Mouse (Mus musculus): ENCODE results near the gene Cd248. TPM values are rescaled to one million over a fixed set of nuclear protein-coding genes. Genes with fewer than 3 reads are reported as not detected.
A peak's percentile ranks its signal among the peaks of the same experiment; 100 is the strongest.

Cd248 gene
- polyA plus RNA-seq, 1 experiment from 2014 or later: 42.8 TPM

DNA sequence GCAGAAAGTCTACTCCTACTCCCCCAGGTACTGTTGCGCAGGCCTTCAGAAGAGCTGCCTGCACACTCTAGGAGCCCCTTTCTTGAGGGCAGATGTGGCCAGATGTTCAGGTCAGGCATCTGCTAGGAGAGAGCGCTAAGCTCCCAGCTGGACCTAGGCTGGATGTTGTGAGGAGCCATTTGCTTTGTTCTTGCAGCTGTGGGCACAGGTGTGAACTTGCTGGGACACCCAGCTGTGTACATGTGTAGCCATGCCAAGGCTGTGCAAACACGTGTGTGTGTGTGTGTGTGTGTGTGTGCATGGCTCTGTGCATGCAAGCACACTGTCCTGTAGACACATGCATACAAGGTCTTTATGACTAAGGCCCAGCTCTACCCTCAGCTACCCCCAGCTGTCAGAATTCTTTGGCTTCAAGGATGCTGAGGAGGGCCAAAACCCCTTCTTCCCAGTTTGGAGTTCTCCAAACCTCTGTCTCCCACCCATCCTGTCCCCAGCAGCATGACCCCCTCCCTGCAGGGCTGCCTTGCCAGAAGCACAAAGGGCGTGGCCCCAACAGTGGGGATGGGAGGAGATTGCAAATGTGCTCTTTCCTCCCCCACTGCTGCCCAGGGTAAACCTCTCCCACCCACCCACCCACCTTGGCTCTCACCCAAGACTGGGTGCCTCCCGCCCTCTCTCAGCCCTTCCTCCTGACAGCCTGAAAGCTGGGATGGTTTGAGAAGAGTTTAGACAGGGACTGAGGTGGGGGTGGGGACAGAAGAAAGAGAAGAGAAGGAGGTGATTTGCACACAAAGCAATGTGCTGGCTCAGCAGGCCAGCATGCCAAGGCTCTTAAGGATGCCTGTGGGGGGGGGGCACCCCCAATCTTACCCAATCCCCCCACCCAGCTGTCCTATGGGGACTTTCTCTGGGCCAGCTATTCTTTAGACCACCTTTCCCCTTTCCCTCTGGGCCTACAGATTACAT is 7.2 kb upstream of the Cd248 start:
- 0 out of 2 replicates have a peak, but pooled peaks have one; percentile 6 for ATAC-seq
- Histone ChIP-seq H3K4me1 (ENCODE audit: control insufficient read depth, insufficient read depth, low read length) (peaks cover 43% of the 10 kb centered on the region), H3K4me2 (ENCODE audit: low read depth, low read length) (no peak overlapping the region), H3K27ac (ENCODE audit: low read length) (peak overlapping the region; percentile 54), H3K9ac (ENCODE audit: low read depth, low read length) (no peak overlapping the region), H3K27me3 (replicated peaks; ENCODE audit: control insufficient read depth, insufficient read depth, low read length) (0 out of 2 replicates have a peak, but pooled peaks cover 3% of the 10 kb centered on the region), H3K9me3 (ENCODE audit: control insufficient read depth, low read length) (no peaks in the 10 kb centered on the region), H3K4me3 (ENCODE audit: low read length) (no peak overlapping the region), H3K36me3 (ENCODE audit: control insufficient read depth, insufficient read depth, low read length) (no peaks in the 10 kb centered on the region)
- 29% methylated on average over 5 of the region's 5 CpGs for WGBS

DNA sequence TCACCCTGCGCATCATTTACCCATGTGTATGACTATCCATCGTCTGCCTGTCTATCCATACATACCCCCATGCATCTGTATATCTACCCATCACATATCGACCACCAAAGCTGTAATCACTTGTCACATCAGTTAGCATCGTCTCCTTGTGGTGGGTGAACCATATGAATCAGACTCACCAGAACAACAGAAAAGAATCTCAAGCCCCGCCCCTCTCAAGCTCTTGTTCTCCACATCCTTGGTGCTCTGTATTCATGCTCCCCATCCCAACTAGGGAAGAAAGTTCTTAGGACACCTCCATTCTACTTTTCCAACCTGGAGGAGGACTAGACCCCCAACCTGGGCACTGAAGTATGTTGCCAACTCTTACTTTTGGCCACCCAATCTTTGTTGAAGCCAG is 5.8 kb upstream of the Cd248 start:
- WGBS: 79% methylated on average over 5 of the region's 5 CpGs
- Histone ChIP-seq H3K9ac (ENCODE audit: low read depth, low read length) (no peak overlapping the region), H3K9me3 (ENCODE audit: control insufficient read depth, low read length) (no peaks in the 10 kb centered on the region), H3K36me3 (ENCODE audit: control insufficient read depth, insufficient read depth, low read length) (no peaks in the 10 kb centered on the region), H3K27ac (ENCODE audit: low read length) (no peak overlapping the region), H3K4me3 (ENCODE audit: low read length) (no peak overlapping the region), H3K4me1 (ENCODE audit: control insufficient read depth, insufficient read depth, low read length) (peaks cover 42% of the 10 kb centered on the region), H3K4me2 (ENCODE audit: low read depth, low read length) (no peak overlapping the region), H3K27me3 (replicated peaks; ENCODE audit: control insufficient read depth, insufficient read depth, low read length) (peaks cover 6% of the 10 kb centered on the region; the same call in 1 of the 2 replicates)
- ATAC-seq: no peak

DNA sequence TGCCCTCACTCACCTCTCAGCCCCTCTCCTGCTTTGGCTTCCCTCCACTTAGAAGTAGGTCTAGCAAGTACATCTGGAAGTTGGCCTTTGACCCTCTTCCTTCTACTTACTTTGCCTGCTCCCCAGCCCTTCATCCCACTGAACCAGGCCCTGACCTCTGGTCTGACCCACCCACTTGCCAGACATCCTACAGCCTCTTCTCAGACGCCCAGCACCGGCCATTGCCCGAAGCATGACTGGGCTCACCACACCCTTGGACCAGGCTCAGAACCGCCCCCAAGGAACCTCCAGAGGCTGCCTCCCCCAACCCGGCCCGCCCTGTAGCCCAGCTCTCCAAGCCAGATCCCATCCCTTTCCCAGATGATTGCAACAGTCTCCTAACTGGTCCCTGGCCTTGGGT is 5.4 kb upstream of the Cd248 start:
- ATAC-seq: no peak
- no peak overlapping the region for H3K4me2 ChIP-seq (ENCODE audit: low read depth, low read length)
- no peaks in the 10 kb centered on the region for H3K9me3 ChIP-seq (ENCODE audit: control insufficient read depth, low read length)
- H3K27ac ChIP-seq (ENCODE audit: low read length): no peak overlapping the region
- H3K4me3 ChIP-seq (ENCODE audit: low read length): no peak overlapping the region
- H3K9ac ChIP-seq (ENCODE audit: low read depth, low read length): no peak overlapping the region
- H3K4me1 ChIP-seq (ENCODE audit: control insufficient read depth, insufficient read depth, low read length): peaks cover 46% of the 10 kb centered on the region
- H3K36me3 ChIP-seq (ENCODE audit: control insufficient read depth, insufficient read depth, low read length): no peaks in the 10 kb centered on the region
- WGBS: 58% methylated on average over 6 of the region's 6 CpGs
- peaks cover 10% of the 10 kb centered on the region; the same call in 1 of the 2 replicates for H3K27me3 ChIP-seq (replicated peaks; ENCODE audit: control insufficient read depth, insufficient read depth, low read length)

DNA sequence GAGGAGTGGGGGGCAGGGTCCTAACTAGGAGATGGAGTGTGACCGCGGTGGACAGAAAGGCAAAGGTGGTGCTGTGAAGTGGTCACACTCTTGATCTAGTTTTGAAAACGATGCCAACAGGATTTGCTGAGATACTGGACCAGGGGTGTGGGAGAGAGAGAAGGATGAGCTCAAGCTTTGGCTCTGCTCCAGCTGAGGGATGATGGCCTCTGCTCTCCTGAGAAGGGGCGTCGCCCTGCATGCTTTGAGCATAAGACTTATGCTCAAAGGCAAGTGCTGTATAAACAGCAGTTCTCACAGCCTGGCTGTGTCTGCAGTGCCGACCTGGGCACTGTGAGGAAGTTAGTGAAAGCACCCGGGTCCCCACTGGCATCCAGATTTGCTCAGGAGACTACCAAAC is 2.8 kb upstream of the Cd248 start:
- Histone ChIP-seq H3K27ac (ENCODE audit: low read length) (peak overlapping the region; percentile 24; the same call in 1 of the 2 replicates), H3K4me1 (ENCODE audit: control insufficient read depth, insufficient read depth, low read length) (peaks cover 55% of the 10 kb centered on the region), H3K9me3 (ENCODE audit: control insufficient read depth, low read length) (no peaks in the 10 kb centered on the region), H3K4me2 (ENCODE audit: low read depth, low read length) (no peak overlapping the region), H3K36me3 (ENCODE audit: control insufficient read depth, insufficient read depth, low read length) (no peaks in the 10 kb centered on the region), H3K9ac (ENCODE audit: low read depth, low read length) (no peak overlapping the region), H3K27me3 (replicated peaks; ENCODE audit: control insufficient read depth, insufficient read depth, low read length) (peaks cover 25% of the 10 kb centered on the region; the same call in 1 of the 2 replicates), H3K4me3 (ENCODE audit: low read length) (no peak overlapping the region)
- ATAC-seq: no peak
- 42% methylated on average over 7 of the region's 7 CpGs for WGBS

DNA sequence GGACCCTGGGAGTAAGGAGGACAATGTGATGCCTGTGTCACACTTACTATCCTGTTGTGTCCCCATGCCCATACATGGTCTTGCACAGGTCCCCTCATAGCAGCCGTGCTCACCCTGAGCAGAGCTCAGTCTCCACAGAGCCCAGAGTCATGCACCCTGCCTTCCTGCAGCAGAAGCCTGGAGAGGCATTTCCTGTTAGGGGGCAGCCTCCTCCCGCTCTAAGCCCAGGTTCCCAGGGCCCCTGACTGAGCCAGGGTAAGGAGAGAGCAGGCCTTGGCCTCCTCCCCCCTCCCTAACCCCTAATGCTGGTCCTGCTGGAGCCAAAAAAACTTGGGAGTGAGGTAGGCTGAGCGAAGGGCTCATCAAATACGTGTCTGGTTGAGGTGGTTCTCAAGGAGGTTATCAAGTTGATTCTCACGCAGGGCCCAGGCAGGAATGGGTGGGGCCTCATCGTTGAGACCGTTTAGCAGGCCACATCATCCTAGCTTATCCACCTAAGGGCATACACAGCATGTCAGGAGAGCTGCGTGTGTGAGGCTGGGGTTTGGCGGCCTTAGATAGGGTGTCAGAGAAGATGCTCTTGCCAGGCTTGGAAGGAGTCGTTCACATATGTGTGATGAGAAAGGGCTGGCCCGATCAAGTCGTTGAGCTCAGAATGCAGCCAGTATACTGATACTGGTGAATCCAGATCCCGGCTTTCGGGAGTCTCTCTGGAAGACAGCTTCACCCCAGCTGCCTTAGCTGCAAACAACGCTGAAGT is 658 bp upstream of the Cd248 start:
- Histone ChIP-seq H3K9me3 (ENCODE audit: control insufficient read depth, low read length) (no peaks in the 10 kb centered on the region), H3K4me3 (ENCODE audit: low read length) (peak overlapping the region; percentile 63), H3K36me3 (ENCODE audit: control insufficient read depth, insufficient read depth, low read length) (no peaks in the 10 kb centered on the region), H3K27me3 (replicated peaks; ENCODE audit: control insufficient read depth, insufficient read depth, low read length) (peaks cover 26% of the 10 kb centered on the region; the same call in 1 of the 2 replicates), H3K9ac (ENCODE audit: low read depth, low read length) (peak overlapping the region; percentile 81), H3K4me2 (ENCODE audit: low read depth, low read length) (peak overlapping the region; percentile 67), H3K27ac (ENCODE audit: low read length) (peak overlapping the region; percentile 95), H3K4me1 (ENCODE audit: control insufficient read depth, insufficient read depth, low read length) (peaks cover 55% of the 10 kb centered on the region)
- WGBS: 9% methylated on average over 15 of the region's 15 CpGs
- ATAC-seq: peak; percentile 12

DNA sequence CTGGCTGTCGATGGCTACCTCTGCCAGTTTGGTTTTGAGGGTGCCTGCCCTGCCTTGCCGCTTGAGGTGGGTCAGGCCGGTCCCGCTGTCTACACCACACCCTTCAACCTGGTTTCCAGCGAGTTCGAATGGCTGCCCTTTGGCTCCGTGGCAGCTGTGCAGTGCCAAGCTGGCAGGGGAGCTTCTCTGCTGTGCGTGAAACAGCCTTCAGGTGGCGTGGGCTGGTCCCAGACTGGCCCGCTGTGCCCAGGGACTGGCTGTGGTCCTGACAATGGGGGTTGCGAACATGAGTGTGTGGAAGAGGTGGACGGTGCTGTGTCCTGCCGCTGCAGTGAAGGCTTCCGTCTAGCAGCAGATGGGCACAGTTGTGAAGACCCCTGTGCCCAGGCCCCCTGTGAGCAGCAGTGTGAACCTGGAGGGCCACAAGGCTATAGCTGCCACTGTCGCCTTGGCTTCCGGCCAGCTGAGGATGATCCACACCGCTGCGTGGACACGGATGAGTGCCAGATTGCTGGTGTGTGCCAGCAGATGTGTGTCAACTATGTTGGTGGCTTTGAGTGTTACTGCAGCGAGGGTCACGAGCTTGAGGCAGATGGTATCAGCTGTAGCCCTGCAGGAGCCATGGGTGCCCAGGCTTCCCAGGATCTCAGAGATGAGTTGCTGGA is 824 bp downstream of the Cd248 start:
- Histone ChIP-seq H3K36me3 (ENCODE audit: control insufficient read depth, insufficient read depth, low read length) (no peaks in the 10 kb centered on the region), H3K4me3 (ENCODE audit: low read length) (peak overlapping the region; percentile 63), H3K9ac (ENCODE audit: low read depth, low read length) (peak overlapping the region; percentile 81), H3K4me2 (ENCODE audit: low read depth, low read length) (peak overlapping the region; percentile 67), H3K4me1 (ENCODE audit: control insufficient read depth, insufficient read depth, low read length) (peaks cover 67% of the 10 kb centered on the region), H3K9me3 (ENCODE audit: control insufficient read depth, low read length) (no peaks in the 10 kb centered on the region), H3K27me3 (replicated peaks; ENCODE audit: control insufficient read depth, insufficient read depth, low read length) (peaks cover 26% of the 10 kb centered on the region; the same call in 1 of the 2 replicates), H3K27ac (ENCODE audit: low read length) (peak overlapping the region; percentile 95; the same call in 1 of the 2 replicates)
- no peak for ATAC-seq
- 34% methylated on average over 21 of the region's 21 CpGs for WGBS

DNA sequence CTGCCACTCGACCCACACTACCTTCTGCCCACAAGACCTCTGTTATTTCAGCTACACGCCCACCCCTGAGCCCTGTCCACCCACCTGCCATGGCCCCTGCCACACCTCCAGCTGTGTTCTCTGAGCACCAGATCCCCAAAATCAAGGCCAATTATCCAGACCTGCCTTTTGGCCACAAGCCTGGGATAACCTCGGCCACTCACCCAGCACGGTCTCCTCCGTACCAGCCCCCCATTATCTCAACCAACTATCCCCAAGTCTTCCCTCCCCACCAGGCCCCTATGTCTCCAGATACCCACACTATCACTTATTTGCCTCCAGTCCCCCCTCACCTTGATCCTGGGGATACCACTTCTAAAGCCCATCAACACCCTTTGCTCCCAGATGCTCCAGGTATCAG is 1.6 kb downstream of the Cd248 start:
- H3K9me3 ChIP-seq (ENCODE audit: control insufficient read depth, low read length): no peaks in the 10 kb centered on the region
- H3K27me3 ChIP-seq (replicated peaks; ENCODE audit: control insufficient read depth, insufficient read depth, low read length): peaks cover 23% of the 10 kb centered on the region; the same call in 1 of the 2 replicates
- 68% methylated on average over 5 of the region's 5 CpGs for WGBS
- H3K36me3 ChIP-seq (ENCODE audit: control insufficient read depth, insufficient read depth, low read length): no peaks in the 10 kb centered on the region
- peak overlapping the region; percentile 67 for H3K4me2 ChIP-seq (ENCODE audit: low read depth, low read length)
- peak overlapping the region; percentile 63 for H3K4me3 ChIP-seq (ENCODE audit: low read length)
- H3K27ac ChIP-seq (ENCODE audit: low read length): 0 out of 2 replicates have a peak overlapping the region, but pooled peaks have one; percentile 20
- H3K4me1 ChIP-seq (ENCODE audit: control insufficient read depth, insufficient read depth, low read length): peaks cover 67% of the 10 kb centered on the region
- peak overlapping the region; percentile 81 for H3K9ac ChIP-seq (ENCODE audit: low read depth, low read length)
- ATAC-seq: no peak

DNA sequence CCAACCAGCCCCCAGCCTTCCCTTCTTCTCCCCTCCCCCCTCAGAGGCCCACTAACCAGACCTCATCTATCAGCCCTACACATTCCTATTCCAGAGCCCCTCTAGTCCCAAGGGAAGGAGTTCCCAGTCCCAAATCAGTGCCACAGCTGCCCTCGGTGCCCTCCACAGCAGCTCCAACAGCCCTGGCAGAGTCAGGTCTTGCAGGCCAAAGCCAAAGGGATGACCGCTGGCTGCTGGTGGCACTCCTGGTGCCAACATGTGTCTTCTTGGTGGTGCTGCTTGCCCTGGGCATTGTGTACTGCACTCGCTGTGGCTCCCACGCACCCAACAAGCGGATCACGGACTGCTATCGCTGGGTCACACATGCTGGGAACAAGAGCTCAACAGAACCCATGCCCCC is 2.1 kb downstream of the Cd248 start:
- Histone ChIP-seq H3K4me2 (ENCODE audit: low read depth, low read length) (peak overlapping the region; percentile 67), H3K9ac (ENCODE audit: low read depth, low read length) (peak overlapping the region; percentile 50), H3K9me3 (ENCODE audit: control insufficient read depth, low read length) (no peaks in the 10 kb centered on the region), H3K4me3 (ENCODE audit: low read length) (peak overlapping the region; percentile 63), H3K4me1 (ENCODE audit: control insufficient read depth, insufficient read depth, low read length) (peaks cover 62% of the 10 kb centered on the region), H3K27ac (ENCODE audit: low read length) (0 out of 2 replicates have a peak overlapping the region, but pooled peaks have one; percentile 20), H3K36me3 (ENCODE audit: control insufficient read depth, insufficient read depth, low read length) (no peaks in the 10 kb centered on the region), H3K27me3 (replicated peaks; ENCODE audit: control insufficient read depth, insufficient read depth, low read length) (peaks cover 23% of the 10 kb centered on the region; the same call in 1 of the 2 replicates)
- 73% methylated on average over 7 of the region's 7 CpGs for WGBS
- no peak for ATAC-seq
